Mouse (Mus musculus) adrenal gland (tissue): Measurements from ENCODE around the gene Fbln2.

Experiments
- intact Hi-C: fragments of 180-260 bp; cut with DNase I; formaldehyde crosslinking; loops from one replicate; pipeline ENCODE4 v1.15.1; 2025

The Fbln2 gene

DNA sequence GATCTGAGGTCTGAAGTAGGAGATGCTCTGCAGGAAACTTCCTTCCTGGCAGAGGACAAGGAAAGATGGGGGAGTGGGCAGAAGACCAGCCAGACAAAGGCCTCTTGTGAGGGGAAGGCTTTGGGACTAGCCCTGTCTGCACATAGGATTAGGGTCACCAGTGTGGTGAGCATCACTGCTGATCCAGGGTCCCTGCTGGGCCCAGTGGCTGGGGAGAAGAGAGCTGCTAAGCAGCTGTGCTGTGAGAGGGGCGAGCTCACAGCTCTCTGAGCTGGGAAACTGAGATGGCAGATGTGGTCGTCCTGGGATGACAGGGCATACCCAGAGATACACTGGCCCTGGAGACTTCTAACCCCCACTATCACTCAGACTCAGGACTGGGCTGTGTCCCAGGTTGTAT, 20.8 kb upstream of the Fbln2 start:
- intact Hi-C loops = no loop called here

DNA sequence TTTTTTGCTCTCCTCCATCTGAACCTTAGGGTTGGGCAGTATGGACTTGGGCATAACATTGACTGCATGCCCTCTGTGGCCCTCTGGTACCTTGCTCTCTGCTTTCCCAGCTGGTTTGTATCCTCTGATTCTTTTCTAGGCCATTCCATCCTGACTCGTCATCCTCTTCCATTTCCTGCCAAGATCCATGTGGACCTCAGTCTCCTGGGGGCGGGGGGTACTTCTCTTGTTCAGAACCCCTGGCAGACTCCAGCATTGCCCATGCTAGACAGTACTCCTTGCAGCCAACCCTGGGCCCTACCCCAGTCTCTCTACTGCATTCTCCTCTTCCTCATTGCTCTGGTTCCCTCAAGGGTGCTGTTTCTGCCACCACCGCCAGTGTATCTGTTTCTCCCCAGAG, 19.8 kb upstream of the Fbln2 start:
- intact Hi-C loops = no loop called here

DNA sequence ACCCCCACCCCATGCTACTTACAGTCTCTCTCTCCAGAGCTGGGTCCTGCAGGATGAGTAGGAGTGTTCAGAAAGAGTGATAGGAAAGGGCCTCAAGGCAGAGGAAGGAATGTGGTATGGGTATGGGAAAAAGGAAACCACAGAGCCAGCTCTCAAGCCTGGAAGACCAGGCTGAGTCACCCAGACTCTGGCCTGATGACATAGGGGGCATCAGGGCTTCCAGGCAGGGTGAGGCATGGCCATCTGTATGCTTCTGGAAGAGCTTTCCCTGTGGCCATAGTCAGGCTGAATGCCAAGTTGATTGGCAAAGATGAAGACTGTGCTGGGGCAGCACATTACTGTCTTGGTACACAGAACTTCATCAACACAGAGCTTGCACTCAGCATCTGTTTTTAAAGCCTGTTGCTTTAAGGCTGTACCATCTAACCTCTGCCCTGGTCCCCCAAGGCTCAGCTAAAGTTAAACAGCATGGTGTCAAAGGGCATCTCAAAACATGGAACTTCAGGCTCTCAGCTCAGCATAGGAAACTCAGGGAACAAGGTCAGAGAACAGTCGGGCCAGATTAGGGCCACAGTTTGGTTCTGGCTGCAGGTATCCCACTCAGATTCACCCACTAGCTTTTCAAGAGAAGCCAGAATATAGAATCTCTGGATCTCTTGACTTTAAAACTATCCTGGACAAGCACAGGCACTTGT, 19.3 kb upstream of the Fbln2 start:
- intact Hi-C loops = no loop called here

DNA sequence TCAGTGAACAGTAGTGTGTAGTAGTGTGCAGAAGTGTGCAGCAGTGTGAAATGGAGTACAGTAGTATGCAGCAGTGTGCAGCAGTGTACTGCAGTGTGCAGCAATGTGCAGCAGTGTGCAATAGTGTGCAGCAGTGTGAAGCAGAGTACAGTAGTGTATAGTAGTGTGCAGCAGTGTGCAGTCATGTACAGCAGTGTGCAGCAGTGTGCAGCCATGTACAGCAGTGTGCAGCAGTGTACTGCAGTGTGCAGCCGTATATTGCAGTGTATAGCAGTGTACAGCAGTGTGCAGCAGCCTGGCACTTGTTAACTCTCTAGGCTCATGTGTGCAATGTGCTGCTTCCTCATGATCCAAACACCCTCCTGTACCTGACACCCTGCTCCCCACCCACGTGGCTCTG, 13.8 kb upstream of the Fbln2 start:
- intact Hi-C loops = no loop called here

- intact Hi-C loops = no loop called here
Observed at GRCm38 (mm10) chr6:91200429-91201188, 11.6 kb upstream of the Fbln2 start.

DNA sequence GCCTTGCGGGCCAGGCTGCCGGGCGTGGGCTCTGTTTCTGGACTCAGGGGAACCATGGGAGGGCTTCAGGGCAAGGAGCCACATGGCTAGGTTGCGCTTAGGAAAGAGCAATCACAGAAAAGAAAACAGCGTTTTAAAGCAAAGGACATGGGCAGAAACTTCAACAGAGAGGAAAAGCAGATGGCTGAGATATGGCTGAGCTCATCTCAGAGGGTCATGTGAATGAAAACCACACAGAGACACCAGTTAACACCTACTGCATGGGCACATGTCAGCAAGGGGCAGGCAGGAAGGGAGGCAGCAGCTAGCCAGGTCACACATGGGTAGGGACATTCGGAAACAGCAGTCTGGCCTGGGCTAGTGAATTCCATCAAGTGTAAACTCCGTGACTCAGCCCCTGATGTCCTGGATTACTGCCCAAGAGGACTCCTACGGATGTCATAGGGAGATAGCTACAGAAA, 10.3 kb upstream of the Fbln2 start:
- intact Hi-C loops = no loop called here

DNA sequence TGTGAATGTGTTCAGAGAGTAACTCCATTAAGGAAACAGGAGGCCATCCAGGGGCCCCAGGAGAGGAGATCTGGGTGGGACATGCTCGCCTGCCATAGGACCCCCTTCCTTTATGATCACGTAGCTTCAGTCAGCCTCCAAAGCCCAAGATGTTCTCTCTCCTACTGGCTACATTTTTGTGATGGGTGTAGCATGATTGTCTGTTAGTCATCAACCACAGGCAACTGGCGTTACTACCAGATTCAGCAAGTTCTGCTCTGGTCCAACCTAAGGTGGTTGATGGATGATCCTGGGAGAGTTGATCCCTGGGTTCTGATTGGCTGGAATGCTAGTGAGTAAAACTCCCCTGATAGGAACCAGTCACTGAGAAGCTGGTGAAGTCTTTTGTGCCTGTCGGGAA, 9.7 kb upstream of the Fbln2 start:
- intact Hi-C loops = no loop called here

DNA sequence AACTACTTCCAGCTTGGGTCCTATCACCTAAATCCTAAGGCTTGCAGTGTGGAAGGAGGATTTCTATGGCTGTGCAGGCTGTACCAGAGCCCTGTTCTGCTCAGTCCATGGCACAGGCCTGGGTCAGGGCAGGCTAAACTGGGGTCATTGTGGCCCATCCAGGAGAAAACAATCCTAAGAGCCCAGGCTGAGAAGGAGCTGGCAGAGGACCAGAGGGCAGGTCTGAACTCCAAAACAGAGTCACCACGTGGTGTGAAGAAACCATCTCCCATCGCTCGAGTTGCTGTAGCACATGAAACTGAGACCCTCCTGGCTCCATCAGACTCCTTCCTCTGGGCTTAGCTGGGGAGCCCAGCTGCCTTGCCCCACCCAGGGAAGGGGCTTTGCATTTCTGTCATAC, 6.9 kb upstream of the Fbln2 start:
- intact Hi-C loops = no loop called here

DNA sequence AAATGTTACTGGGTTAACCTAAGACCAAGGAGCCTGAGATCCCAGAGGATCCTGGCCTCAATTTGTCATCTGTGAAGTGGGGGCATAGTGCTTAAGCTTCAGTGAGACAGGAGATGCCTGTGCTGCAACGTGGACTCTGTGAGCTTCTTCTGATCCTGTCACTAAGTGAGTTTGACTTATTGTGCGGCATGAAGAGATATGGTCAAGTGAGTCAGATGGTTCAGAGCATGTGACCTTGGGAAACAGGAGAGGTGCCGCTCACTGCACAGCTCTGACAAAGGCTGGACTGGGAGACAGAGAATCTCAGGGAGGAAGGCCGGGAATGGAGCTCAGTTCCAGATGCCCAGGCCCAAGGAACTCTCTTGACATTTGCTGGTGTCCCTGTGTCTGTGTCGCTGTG, 6.5 kb upstream of the Fbln2 start:
- intact Hi-C loops = no loop called here

DNA sequence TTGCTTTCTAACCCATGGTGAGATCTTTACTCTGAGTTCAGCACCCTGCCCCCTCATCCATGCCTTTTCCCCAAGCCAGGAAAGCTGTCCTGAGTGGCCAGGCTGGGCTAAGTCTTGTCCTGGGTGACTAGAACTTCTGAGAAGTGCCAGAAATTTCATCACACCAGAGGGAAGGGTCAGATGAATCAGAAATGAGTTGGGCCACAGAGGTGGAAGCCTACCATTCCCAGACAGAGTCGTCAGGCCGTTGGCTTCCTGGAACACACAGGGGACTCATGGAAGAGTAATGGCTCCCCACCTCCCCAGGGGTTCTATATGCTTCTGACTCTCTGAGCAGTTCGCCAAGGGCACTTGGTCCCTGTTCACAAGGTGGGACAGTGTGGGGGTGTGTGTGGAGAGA, 4.8 kb upstream of the Fbln2 start:
- intact Hi-C loops = no loop called here

- intact Hi-C loops = no loop called here
Observed at GRCm38 (mm10) chr6:91209780-91210179, 2.5 kb upstream of the Fbln2 start.

DNA sequence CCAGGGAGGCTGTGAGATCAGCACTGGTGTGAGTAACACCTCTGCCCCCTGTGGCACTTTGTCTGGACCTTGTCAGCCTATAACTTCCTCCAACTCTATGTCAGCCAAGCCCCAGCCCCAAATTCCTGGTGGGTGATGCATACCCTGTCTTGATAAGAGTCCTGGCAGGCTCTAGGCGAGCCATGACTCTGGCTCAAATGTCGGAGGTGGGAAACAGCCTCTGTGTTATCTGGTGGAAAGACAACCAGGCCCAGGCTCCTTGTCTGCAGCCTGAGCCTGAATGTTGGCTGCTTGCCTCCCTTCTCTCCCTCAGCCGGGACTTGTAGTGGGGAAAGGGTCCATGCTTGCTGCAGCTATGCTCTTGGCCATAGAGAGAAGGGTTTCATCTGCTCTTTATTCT, 1.4 kb upstream of the Fbln2 start:
- intact Hi-C loops = no loop called here

DNA sequence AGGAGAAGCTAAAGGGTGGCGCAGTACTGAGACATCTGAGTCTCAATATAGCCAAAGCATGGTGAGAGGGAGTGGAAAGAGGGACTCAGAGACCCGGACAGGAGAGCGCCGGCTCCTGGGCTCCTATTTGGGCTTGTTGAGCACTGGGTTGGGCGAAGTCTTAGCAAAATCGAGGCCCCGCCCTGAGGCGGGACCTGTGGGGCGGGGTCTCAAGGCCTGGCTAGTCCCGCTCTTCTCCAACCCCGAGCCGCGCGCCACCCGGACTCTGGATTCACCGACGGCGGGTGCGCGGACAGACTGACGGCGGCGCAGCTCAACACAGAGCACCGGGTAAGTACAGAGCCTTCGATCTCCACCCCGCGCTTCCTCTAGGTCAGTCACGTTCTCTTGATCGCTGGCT, 316 bp downstream of the Fbln2 start:
- intact Hi-C loops = no loop called here

DNA sequence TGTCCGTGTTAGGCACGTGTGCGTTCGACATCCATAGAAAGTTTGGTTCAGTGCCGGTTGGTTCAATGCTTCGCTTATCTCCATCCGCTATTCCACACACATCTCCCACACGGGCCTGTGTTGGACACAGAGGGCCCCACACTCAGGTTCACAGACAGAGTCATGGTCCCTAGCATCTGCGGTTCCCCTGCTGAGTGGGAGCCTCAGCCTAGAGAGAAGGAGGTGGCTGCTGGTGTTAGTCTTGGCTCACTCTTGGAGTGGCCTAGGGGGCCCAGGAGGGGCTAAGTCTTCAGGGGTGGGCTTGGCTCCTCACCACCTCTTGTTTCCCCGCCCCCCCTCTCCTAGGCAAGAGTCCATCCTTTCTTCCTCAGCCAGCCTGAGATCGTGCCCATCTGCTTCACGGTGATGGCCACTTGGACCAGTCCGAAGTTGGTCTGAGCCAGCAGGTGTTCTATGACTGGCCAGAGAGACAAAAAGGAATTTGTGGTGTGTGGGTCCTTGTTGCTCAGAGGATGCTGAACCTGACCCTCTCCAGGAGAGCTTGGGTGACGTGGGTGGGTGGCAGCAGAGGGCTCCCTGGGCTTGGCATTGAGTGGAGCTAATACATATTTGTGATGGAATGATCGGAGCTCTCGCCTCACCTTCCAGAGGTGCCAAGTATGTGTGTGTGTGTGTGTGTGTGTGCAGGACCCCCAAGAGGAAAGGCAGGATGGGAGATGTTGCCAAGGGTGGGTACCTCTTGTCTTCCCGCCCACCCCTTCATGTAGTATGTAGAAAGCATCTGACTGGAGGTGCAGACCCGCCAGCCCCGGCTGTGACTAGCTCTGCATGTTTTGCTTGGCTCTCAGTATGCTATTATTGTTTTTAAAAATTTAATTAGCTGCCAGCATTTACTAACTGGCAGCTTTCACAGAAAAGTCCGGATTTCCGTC, 1.3 kb downstream of the Fbln2 start:
- intact Hi-C loops = no loop called here

GRCm38 (mm10) chr6:91215454-91215853, 3.2 kb downstream of the Fbln2 start:
- intact Hi-C loops = no loop called here

DNA sequence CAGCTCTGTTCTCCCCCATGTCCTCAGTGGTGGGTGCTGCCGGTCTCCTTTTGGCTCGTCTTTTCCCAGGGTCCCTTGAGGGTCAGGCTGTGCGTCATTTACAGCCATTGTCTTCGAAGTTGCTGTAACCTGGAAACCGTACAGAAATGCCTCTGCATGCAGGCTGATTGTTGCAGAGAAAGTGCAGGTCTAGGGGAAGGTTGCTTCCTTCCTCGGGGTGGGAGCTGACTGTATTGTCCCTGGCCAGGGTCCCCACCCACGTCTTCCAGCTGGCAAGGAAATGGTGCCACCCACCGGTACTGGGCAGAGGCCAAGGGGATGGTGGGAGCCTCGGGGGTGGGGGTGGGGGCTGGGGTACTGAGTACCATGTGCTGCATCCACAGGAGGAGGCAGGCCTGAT, 6.2 kb downstream of the Fbln2 start:
- intact Hi-C loops = no loop called here

GRCm38 (mm10) chr6:91218871-91219270, 6.6 kb downstream of the Fbln2 start:
- intact Hi-C loops = no loop called here

- intact Hi-C loops = no loop called here
Observed at GRCm38 (mm10) chr6:91220062-91220461, 7.8 kb downstream of the Fbln2 start.

DNA sequence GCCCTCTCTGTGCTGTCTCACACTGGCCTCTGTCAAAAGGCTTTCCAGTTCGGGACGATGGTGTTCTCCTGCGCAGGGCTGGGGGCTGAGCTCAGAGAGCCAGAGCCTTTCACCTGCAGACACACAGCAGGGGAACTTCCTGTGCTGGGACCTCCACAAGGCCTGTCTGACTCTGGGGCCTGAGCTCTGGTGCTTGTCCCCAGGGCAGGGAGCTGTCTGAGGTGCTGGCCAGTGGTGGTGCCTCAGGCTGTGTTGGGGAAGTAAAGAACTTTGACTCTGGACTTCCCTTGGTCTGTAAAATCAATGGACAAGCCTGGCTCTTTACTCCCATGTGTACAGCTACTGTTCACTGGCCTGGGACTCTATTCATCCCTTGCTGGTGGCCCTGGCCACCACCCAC, 8.8 kb downstream of the Fbln2 start:
- intact Hi-C loops = no loop called here

DNA sequence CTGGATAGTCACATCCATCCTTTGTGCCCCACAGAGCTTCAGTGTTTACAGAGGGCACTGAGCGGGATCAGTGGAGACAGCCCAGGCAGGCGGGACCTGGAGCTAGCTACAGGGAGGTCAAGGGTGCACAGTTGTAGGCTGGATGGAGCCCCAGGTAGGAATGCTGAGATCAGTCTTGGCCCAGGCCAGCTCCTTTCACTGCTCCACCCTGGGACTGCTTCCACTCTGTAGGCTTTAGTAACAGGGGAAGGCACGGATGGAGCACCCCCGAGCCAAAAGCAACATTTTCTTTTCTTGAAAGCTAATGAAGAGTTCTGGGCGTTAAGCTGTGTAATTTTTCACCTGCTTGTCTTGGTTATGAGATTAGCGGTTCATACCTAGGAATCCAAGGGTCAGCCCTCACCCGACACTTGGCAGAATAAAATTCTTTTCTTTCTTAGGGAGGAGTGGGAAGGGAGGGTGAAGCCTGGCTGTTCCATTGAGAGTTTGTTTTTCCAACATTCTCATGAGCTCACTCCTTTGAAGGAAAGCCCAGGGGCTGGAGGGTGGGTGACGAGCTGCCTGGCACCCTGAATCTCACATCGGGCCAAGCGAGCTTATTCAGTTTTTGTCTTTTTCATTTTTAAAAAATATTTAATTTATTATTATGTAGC, 10.6 kb downstream of the Fbln2 start:
- intact Hi-C loops = no loop called here

DNA sequence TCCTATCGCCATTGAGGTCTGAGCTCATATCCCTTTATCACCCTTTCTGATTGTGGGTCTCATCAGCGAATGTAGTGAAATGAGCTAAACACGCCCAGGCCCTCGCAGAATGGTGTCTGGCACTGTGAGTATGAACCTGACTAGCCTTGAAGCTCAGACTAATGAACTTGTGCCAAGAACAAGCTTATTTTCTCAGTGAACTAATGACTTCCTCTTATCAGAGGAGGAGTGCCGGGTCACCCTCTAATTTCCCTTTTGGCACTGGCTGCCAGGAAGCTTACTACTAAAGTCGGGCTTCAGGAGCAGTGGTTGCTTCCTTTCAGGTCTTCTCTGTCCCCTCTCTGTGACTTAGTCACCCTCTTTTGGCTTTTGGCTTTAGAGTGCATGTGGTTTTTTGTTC, 12.7 kb downstream of the Fbln2 start:
- intact Hi-C loops = no loop called here
